Mouse (Mus musculus): ENCODE measurements at regions not wholly inside any gene's neighbourhood (a gene's known extent, or its start where the extent isn't known, plus 50 kb on each side); places are given as distances from the start of the nearest gene placed in this dataset.

- Histone ChIP-seq H3K4me3 (no peak overlapping the region), H3K9me3 (no peaks in the 10 kb centered on the region), H3K36me3 (replicated peaks) (no peaks in the 10 kb centered on the region), H3K4me1 (no peaks in the 10 kb centered on the region), H3K27ac (no peak overlapping the region), H3K27me3 (ENCODE audit: poor library complexity, severe bottlenecking) (no peaks in the 10 kb centered on the region)
- 91% methylated on average over 9 of the region's 9 CpGs for WGBS
- no peak for DNase-seq (ENCODE audit: extremely low spot score, low spot score)
Measured at GRCm38 (mm10) chr3:120786659-120787058, 384.8 kb downstream of the Rwdd3 start.

DNA sequence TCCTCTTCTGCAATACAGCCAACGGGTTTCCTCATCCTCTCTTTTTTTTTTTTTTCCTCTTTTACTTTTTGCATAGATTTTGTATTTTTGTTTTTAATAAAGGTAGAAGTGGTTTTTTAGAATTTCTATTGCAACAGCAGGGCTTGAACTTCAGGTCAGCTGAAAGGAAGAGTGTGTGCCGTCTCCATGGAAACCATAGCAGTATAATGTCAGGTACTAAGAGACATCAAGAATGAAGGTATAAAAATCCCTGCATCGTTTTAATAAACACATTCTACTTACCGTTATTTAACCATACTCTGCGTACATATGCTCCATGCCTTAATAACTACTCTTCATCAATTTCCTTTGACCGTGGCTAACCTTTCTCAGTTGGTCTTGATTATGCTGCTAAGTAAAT lies 390.0 kb downstream of the Rwdd3 start:
- Histone ChIP-seq H3K27me3 (ENCODE audit: poor library complexity, severe bottlenecking) (no peaks in the 10 kb centered on the region), H3K4me1 (no peaks in the 10 kb centered on the region), H3K27ac (no peak overlapping the region), H3K36me3 (replicated peaks) (no peaks in the 10 kb centered on the region), H3K4me3 (no peak overlapping the region), H3K9me3 (no peaks in the 10 kb centered on the region)
- no peak for DNase-seq (ENCODE audit: extremely low spot score, low spot score)
- 87% methylated on average over 6 of the region's 6 CpGs for WGBS

DNA sequence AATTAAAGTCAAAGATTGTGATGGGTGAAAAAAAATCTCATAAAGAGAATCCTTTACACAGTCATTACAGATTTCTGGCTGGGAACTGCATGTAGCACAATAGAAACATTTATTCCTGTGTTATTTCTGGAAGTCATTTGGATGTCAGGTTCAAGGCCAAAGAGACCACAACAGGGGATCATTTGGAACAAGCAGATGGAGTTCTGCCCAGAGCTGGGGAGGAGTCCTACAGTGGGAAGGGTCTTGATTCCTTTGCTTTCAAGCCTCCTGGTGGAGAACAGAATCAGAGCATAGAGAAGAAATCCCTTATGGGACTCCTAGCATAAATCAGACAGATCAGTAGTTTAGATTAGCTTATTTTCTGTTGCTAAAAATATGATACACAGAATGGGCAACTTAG lies 392.4 kb downstream of the Rwdd3 start:
- H3K9me3 ChIP-seq = no peaks in the 10 kb centered on the region
- no peaks in the 10 kb centered on the region for H3K27me3 ChIP-seq (ENCODE audit: poor library complexity, severe bottlenecking)
- no peak for DNase-seq (ENCODE audit: extremely low spot score, low spot score)

GRCm38 (mm10) chr3:120774951-120775350 lies 396.5 kb downstream of the Rwdd3 start:
- Histone ChIP-seq H3K27ac (no peak overlapping the region), H3K27me3 (ENCODE audit: poor library complexity, severe bottlenecking) (no peaks in the 10 kb centered on the region), H3K9me3 (no peaks in the 10 kb centered on the region), H3K36me3 (replicated peaks) (no peaks in the 10 kb centered on the region), H3K4me1 (no peaks in the 10 kb centered on the region), H3K4me3 (no peak overlapping the region)
- 89% methylated on average over 6 of the region's 6 CpGs for WGBS
- DNase-seq (ENCODE audit: extremely low spot score, low spot score) = no peak

More for the DNA sequence above, 392.4 kb downstream of the Rwdd3 start:
- Histone ChIP-seq H3K4me1 (no peaks in the 10 kb centered on the region), H3K27ac (no peak overlapping the region), H3K36me3 (replicated peaks) (no peaks in the 10 kb centered on the region), H3K4me3 (no peak overlapping the region)

- DNase-seq (ENCODE audit: extremely low spot score, low spot score) = no peak
- Histone ChIP-seq H3K4me1 (no peaks in the 10 kb centered on the region), H3K9me3 (no peaks in the 10 kb centered on the region), H3K36me3 (replicated peaks) (no peaks in the 10 kb centered on the region), H3K4me3 (no peak overlapping the region), H3K27me3 (ENCODE audit: poor library complexity, severe bottlenecking) (no peaks in the 10 kb centered on the region), H3K27ac (no peak overlapping the region)
- WGBS = 76% methylated on average over 4 of the region's 4 CpGs
Measured at GRCm38 (mm10) chr3:120761681-120762080, 409.8 kb downstream of the Rwdd3 start.

GRCm38 (mm10) chr3:120761223-120761622 lies 410.3 kb downstream of the Rwdd3 start:
- H3K27ac ChIP-seq = no peak overlapping the region
- H3K36me3 ChIP-seq (replicated peaks) = no peaks in the 10 kb centered on the region
- no peak overlapping the region for H3K4me3 ChIP-seq
- no peak for DNase-seq (ENCODE audit: extremely low spot score, low spot score)
- no peaks in the 10 kb centered on the region for H3K9me3 ChIP-seq
- H3K27me3 ChIP-seq (ENCODE audit: poor library complexity, severe bottlenecking) = no peaks in the 10 kb centered on the region
- 94% methylated on average over 3 of the region's 3 CpGs for WGBS
- H3K4me1 ChIP-seq = no peaks in the 10 kb centered on the region

GRCm38 (mm10) chr3:120748513-120748912 lies 423.0 kb downstream of the Rwdd3 start:
- no peak for DNase-seq (ENCODE audit: extremely low spot score, low spot score)
- H3K27ac ChIP-seq = no peak overlapping the region
- no peaks in the 10 kb centered on the region for H3K27me3 ChIP-seq (ENCODE audit: poor library complexity, severe bottlenecking)
- WGBS = 83% methylated on average over 4 of the region's 4 CpGs
- no peaks in the 10 kb centered on the region for H3K9me3 ChIP-seq
- no peak overlapping the region for H3K4me3 ChIP-seq
- no peaks in the 10 kb centered on the region for H3K36me3 ChIP-seq (replicated peaks)
- no peaks in the 10 kb centered on the region for H3K4me1 ChIP-seq

DNA sequence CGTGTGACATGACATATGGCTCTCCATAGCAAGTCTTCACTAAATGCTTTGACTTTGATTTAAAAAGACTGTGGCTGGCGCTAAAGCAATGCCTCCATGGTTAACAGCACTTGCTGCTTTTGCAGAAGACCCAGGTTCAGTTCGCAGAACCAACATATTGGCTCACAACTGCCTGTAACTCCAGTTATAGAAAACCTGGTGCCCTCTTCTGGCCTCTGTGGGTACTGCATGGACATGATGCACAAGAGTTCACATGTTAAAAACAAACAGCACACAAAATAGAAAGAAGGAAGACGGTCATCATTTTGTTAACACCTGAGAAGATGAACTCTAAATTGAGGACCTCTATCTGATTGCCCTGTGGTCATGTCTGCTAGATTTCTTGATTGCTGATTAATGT lies 423.8 kb downstream of the Rwdd3 start:
- DNase-seq (ENCODE audit: extremely low spot score, low spot score) = no peak
- Histone ChIP-seq H3K27me3 (ENCODE audit: poor library complexity, severe bottlenecking) (no peaks in the 10 kb centered on the region), H3K27ac (no peak overlapping the region), H3K36me3 (replicated peaks) (no peaks in the 10 kb centered on the region), H3K9me3 (no peaks in the 10 kb centered on the region), H3K4me1 (no peaks in the 10 kb centered on the region), H3K4me3 (no peak overlapping the region)
- 87% methylated on average over 4 of the region's 4 CpGs for WGBS

- Histone ChIP-seq H3K4me1 (peaks cover 17% of the 10 kb centered on the region), H3K27me3 (ENCODE audit: poor library complexity, severe bottlenecking) (no peaks in the 10 kb centered on the region), H3K9me3 (no peaks in the 10 kb centered on the region), H3K36me3 (replicated peaks) (no peaks in the 10 kb centered on the region), H3K4me3 (no peak overlapping the region), H3K27ac (no peak overlapping the region)
- no peak for DNase-seq (ENCODE audit: extremely low spot score, low spot score)
- 93% methylated on average over 6 of the region's 6 CpGs for WGBS
Measured at GRCm38 (mm10) chr3:120733332-120733731, 438.2 kb downstream of the Rwdd3 start.

DNA sequence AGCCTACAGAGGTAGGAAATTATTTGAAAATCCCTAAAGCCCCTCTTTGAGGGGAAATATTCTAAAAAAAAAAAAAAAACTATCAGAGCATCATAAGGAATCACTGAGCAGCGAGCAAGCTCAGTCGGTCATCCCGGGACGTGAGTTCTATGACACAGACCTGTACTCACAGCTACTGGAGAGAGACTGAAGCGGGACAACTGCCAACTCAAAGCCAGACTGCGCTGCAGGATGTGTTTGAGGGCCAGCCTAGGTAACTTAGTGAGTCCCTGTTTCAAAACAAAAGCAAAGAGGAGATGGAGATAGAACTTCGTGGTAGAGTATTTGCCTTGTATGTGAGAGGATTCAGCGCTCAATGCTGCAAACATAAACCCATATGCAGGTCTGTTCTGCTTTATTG lies 439.1 kb downstream of the Rwdd3 start:
- Histone ChIP-seq H3K4me1 (peaks cover 17% of the 10 kb centered on the region), H3K27ac (no peak overlapping the region), H3K4me3 (no peak overlapping the region), H3K9me3 (no peaks in the 10 kb centered on the region), H3K36me3 (replicated peaks) (no peaks in the 10 kb centered on the region), H3K27me3 (ENCODE audit: poor library complexity, severe bottlenecking) (no peaks in the 10 kb centered on the region)
- 91% methylated on average over 8 of the region's 8 CpGs for WGBS
- DNase-seq (ENCODE audit: extremely low spot score, low spot score) = no peak

GRCm38 (mm10) chr3:120731287-120731686 lies 440.2 kb downstream of the Rwdd3 start:
- no peak for DNase-seq (ENCODE audit: extremely low spot score, low spot score)
- 87% methylated on average over 9 of the region's 9 CpGs for WGBS
- Histone ChIP-seq H3K9me3 (no peaks in the 10 kb centered on the region), H3K4me3 (no peak overlapping the region), H3K36me3 (replicated peaks) (no peaks in the 10 kb centered on the region), H3K27ac (no peak overlapping the region), H3K27me3 (ENCODE audit: poor library complexity, severe bottlenecking) (no peaks in the 10 kb centered on the region), H3K4me1 (peaks cover 17% of the 10 kb centered on the region)

DNA sequence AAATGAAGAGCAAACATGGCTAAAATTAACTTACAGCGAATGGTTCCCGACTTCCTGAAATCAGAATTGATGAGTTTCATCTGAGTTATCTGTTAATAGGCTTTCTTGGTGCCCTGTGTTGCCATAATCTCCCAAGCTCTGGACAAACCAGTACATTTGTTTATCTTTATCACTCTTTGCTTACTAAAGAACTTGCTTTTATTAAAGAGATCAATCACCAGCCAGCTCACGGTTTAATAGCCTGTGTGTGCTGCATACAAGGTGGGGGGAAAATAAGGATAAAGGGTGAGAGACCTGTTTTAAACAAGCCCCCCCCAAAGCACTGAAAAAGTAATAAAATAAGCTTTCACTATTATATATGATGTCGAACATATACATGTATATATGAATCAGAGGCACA lies 441.3 kb downstream of the Rwdd3 start:
- no peak overlapping the region for H3K27ac ChIP-seq

DNA sequence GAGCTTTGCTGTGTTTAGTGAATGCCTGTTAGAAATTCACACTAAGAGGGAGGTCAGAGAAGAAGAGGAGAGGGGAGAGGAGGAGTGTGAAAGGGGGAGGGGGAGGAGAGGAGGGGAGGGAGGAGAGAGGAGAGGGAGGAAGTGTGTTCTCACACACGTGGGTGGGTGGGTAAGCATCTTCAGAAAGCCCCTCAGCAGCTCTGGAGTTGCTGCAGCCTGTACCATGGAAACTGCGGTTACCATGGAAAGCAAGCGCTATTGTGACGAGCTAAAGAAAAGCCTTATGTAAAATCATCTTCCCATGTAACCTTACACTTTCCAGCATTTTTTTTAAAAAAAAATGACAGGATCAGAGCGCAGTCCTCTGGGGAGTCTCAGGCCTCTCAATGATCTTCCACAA lies 441.8 kb downstream of the Rwdd3 start:
- Histone ChIP-seq H3K4me3 (no peak overlapping the region), H3K4me1 (peaks cover 17% of the 10 kb centered on the region), H3K9me3 (no peaks in the 10 kb centered on the region), H3K27ac (0 out of 2 replicates have a peak overlapping the region, but pooled peaks have one; percentile 5), H3K27me3 (ENCODE audit: poor library complexity, severe bottlenecking) (no peaks in the 10 kb centered on the region), H3K36me3 (replicated peaks) (no peaks in the 10 kb centered on the region)
- WGBS = 67% methylated on average over 5 of the region's 5 CpGs
- DNase-seq (ENCODE audit: extremely low spot score, low spot score) = no peak

More for the DNA sequence above, 441.3 kb downstream of the Rwdd3 start:
- WGBS = 88% methylated on average over 4 of the region's 4 CpGs
- no peaks in the 10 kb centered on the region for H3K27me3 ChIP-seq (ENCODE audit: poor library complexity, severe bottlenecking)
- no peaks in the 10 kb centered on the region for H3K9me3 ChIP-seq
- peaks cover 17% of the 10 kb centered on the region for H3K4me1 ChIP-seq
- no peaks in the 10 kb centered on the region for H3K36me3 ChIP-seq (replicated peaks)
- no peak overlapping the region for H3K4me3 ChIP-seq
- DNase-seq (ENCODE audit: extremely low spot score, low spot score) = no peak

DNA sequence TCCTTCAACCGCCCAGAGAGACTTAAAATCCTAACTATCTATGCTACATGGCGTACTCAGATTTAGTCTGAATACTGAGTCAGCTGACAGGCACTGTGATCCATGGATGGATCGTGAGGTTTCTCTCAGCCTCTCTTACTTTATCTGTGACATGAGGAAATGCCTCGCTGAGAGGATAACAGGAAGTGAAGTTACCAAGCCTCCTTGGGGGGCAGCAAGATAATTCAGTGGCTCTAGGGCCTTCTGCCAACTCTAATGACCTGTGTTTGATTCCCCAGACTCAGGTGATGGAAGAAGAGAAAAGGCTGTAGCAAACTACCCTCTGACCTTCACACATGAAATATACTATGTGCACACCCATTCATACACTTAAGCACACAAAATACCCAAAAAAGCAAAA lies 486.3 kb downstream of the Rwdd3 start:
- Histone ChIP-seq H3K4me3 (no peak overlapping the region), H3K36me3 (replicated peaks) (no peaks in the 10 kb centered on the region), H3K9me3 (no peaks in the 10 kb centered on the region), H3K27ac (no peak overlapping the region), H3K27me3 (ENCODE audit: poor library complexity, severe bottlenecking) (no peaks in the 10 kb centered on the region), H3K4me1 (peaks cover 5% of the 10 kb centered on the region; the same call in 1 of the 2 replicates)
- DNase-seq (ENCODE audit: extremely low spot score, low spot score) = no peak
- WGBS = 89% methylated on average over 4 of the region's 4 CpGs
